In the genomic region with DNA sequence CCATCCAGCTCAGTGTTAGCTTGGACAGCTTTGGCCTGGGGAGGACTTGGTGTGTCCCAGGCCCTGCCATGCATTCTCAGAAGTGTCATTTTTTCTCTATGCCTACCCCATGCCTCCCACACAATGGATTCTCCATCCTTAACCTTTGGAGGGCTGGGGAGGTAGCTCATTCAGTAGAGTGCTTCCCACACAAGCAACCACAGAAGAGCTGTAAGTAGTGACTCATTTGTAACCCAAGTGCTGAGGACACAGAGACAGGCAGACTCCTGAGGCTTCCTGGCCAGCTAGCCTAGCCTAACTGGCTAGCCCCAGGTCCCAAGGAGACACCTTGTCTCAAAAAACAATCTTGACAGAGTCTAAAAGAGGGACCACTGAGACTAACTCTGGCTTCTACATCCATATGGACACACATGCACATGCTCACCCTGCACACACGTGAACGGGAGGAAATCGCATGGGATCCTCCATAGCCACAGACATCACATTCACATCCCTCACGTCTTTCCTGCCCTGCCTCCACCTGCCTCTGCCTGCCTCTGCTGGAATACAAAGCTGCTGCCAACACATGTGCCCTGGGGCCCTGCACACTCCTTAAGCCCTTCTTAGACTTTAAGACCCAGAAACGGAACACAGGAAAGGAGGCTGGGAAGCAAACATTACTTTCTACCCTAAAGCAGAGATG, we compare ENCODE assay signal across 17 mouse cellular contexts. TPM values are rescaled to one million over a fixed set of nuclear protein-coding genes. Genes with fewer than 3 reads are reported as not detected.
A peak's percentile ranks its signal among the peaks of the same experiment; 100 is the strongest.
DNase-seq lines count a peak whose midpoint lies in the region; ATAC-seq and TF ChIP-seq lines count a peak whose summit lies in the region.
"Had no signal": no experiment of that assay in that cellular context is flagged by ENCODE, and none has a peak within 500 bp of the region (broad histone marks: within the 10 kb centered on the region; RNA-seq: fewer than 3 reads in every experiment).

No protein-coding gene starts in this region.

- ATAC-seq in forebrain, embryonic 13.5 days = peak; percentile 43; the same call in 1 of the 2 replicates
- ATAC-seq in forebrain, embryonic 16.5 days = no peak; the same call in 1 of the 2 replicates
- no peak for ATAC-seq in kidney, embryonic 14.5 days (ENCODE audit: low FRiP score, low TSS enrichment)
- ATAC-seq in forebrain, embryonic 14.5 days = peak; percentile 29; the same call in 1 of the 2 replicates

- peaks cover 15% of the 10 kb centered on the region for H3K4me1 ChIP-seq in forebrain, embryonic 13.5 days
- peaks cover 6% of the 10 kb centered on the region; the same call in 1 of the 2 replicates for H3K4me1 ChIP-seq in forebrain, embryonic 16.5 days (replicated peaks; ENCODE audit: control insufficient read depth, insufficient read depth, low read length)
- H3K4me1 ChIP-seq in kidney, embryonic 14.5 days (ENCODE audit: control insufficient read depth, insufficient read depth, low read length) = 0 out of 2 replicates have a peak, but pooled peaks cover 7% of the 10 kb centered on the region
- H3K4me1 ChIP-seq in forebrain, embryonic 14.5 days (ENCODE audit: control insufficient read depth, insufficient read depth, low read length) = peaks cover 5% of the 10 kb centered on the region; the same call in 1 of the 2 replicates
- H3K4me1 ChIP-seq in olfactory bulb, adult 2 months (ENCODE audit: control insufficient read depth, insufficient read depth, low read length) = peaks cover 24% of the 10 kb centered on the region

- no peak overlapping the region for H3K4me3 ChIP-seq in forebrain, embryonic 13.5 days
- no peak overlapping the region for H3K4me3 ChIP-seq in forebrain, embryonic 16.5 days (replicated peaks; ENCODE audit: low read length)
- no peak overlapping the region for H3K4me3 ChIP-seq in kidney, embryonic 14.5 days (ENCODE audit: low read length)
- no peak overlapping the region for H3K4me3 ChIP-seq in forebrain, embryonic 14.5 days (ENCODE audit: low read depth, low read length)
- no peak overlapping the region for H3K4me3 ChIP-seq in olfactory bulb, adult 2 months (ENCODE audit: insufficient read depth, low read depth, low read length)
- H3K4me3 ChIP-seq: midbrain, embryonic 12.5 days had no signal

- WGBS in forebrain, embryonic 13.5 days = 66% methylated on average over 5 of the region's 5 CpGs
- 61% methylated on average over 5 of the region's 5 CpGs for WGBS in forebrain, embryonic 16.5 days
- WGBS in kidney, embryonic 14.5 days = 73% methylated on average over 5 of the region's 5 CpGs
- 58% methylated on average over 5 of the region's 5 CpGs for WGBS in forebrain, embryonic 14.5 days
- 42% methylated on average over 5 of the region's 5 CpGs for whole genome bisulfite sequencing in olfactory bulb, adult 2 months

- H3K9ac ChIP-seq in forebrain, embryonic 13.5 days = no peak overlapping the region
- H3K9ac ChIP-seq in forebrain, embryonic 16.5 days (replicated peaks; ENCODE audit: low read depth, low read length) = no peak overlapping the region
- H3K9ac ChIP-seq in kidney, embryonic 14.5 days (ENCODE audit: low read depth, low read length) = no peak overlapping the region
- H3K9ac ChIP-seq in forebrain, embryonic 14.5 days (ENCODE audit: low read length) = no peak overlapping the region
- H3K9ac ChIP-seq: liver, embryonic 14.5 days; midbrain, embryonic 12.5 days had no signal

- H3K27me3 ChIP-seq in forebrain, embryonic 13.5 days = no peaks in the 10 kb centered on the region
- H3K27me3 ChIP-seq in forebrain, embryonic 16.5 days (replicated peaks; ENCODE audit: control insufficient read depth, insufficient read depth, low read length) = no peaks in the 10 kb centered on the region
- no peaks in the 10 kb centered on the region for H3K27me3 ChIP-seq in kidney, embryonic 14.5 days (ENCODE audit: control insufficient read depth, insufficient read depth, low read length)
- no peaks in the 10 kb centered on the region for H3K27me3 ChIP-seq in forebrain, embryonic 14.5 days (replicated peaks; ENCODE audit: control insufficient read depth, insufficient read depth, low read length)
- H3K27me3 ChIP-seq: midbrain, embryonic 12.5 days had no signal

- no peaks in the 10 kb centered on the region for H3K36me3 ChIP-seq in forebrain, embryonic 13.5 days (ENCODE audit: poor library complexity, severe bottlenecking)
- no peaks in the 10 kb centered on the region for H3K36me3 ChIP-seq in forebrain, embryonic 16.5 days (ENCODE audit: control insufficient read depth, insufficient read depth)
- H3K36me3 ChIP-seq in kidney, embryonic 14.5 days (ENCODE audit: control insufficient read depth, insufficient read depth, low read length) = no peaks in the 10 kb centered on the region
- no peaks in the 10 kb centered on the region for H3K36me3 ChIP-seq in forebrain, embryonic 14.5 days (ENCODE audit: control insufficient read depth, insufficient read depth, low read length)
- H3K36me3 ChIP-seq: midbrain, embryonic 12.5 days had no signal

- peak; percentile 46 to 61 for DNase-seq in kidney, postnatal 25 days
- no peak for DNase-seq in forebrain, embryonic 14.5 days (ENCODE audit: low spot score)
- no peak for DNase-seq in cerebellum, postnatal 36 days
- no peak for DNase-seq in spleen, adult 18-20 months
- DNase-seq: adrenal gland, postnatal 36 days; B cell, adult 2 months; cerebellum, adult 11-12 months; heart, adult 11 months; heart, postnatal 14 days; right cerebral cortex, adult 18-20 months; thymus, postnatal 36 days had no signal

- H3K27ac ChIP-seq in forebrain, embryonic 13.5 days = peak overlapping the region; percentile 7; the same call in 1 of the 2 replicates
- H3K27ac ChIP-seq in forebrain, embryonic 16.5 days (ENCODE audit: low read length) = no peak overlapping the region
- H3K27ac ChIP-seq in kidney, embryonic 14.5 days (ENCODE audit: low read depth, low read length) = no peak overlapping the region
- H3K27ac ChIP-seq in forebrain, embryonic 14.5 days (ENCODE audit: low read depth, low read length) = peak overlapping the region; percentile 33; the same call in 1 of the 2 replicates
- H3K27ac ChIP-seq in olfactory bulb, adult 2 months (ENCODE audit: insufficient read depth, low read depth, low read length) = peak overlapping the region; percentile 26
- H3K27ac ChIP-seq: liver, embryonic 14.5 days; midbrain, embryonic 12.5 days had no signal

- TF ChIP-seq POLR2A in olfactory bulb, adult 2 months (IDR thresholded peaks at IDR 0.05; ENCODE audit: insufficient read depth, low read depth, low read length) = no peak

- no peak overlapping the region for H3K4me2 ChIP-seq in forebrain, embryonic 13.5 days
- H3K4me2 ChIP-seq in forebrain, embryonic 16.5 days (ENCODE audit: low read length) = no peak overlapping the region
- no peak overlapping the region for H3K4me2 ChIP-seq in kidney, embryonic 14.5 days (replicated peaks; ENCODE audit: low read depth, low read length)
- no peak overlapping the region for H3K4me2 ChIP-seq in forebrain, embryonic 14.5 days (ENCODE audit: low read length)
- H3K4me2 ChIP-seq: midbrain, embryonic 12.5 days had no signal

- H3K9me3 ChIP-seq in forebrain, embryonic 13.5 days (replicated peaks) = no peaks in the 10 kb centered on the region
- no peaks in the 10 kb centered on the region for H3K9me3 ChIP-seq in forebrain, embryonic 16.5 days (ENCODE audit: control insufficient read depth, low read length)
- no peaks in the 10 kb centered on the region for H3K9me3 ChIP-seq in kidney, embryonic 14.5 days (ENCODE audit: control insufficient read depth, low read length)
- no peaks in the 10 kb centered on the region for H3K9me3 ChIP-seq in forebrain, embryonic 14.5 days (replicated peaks; ENCODE audit: control insufficient read depth, low read length)
- H3K9me3 ChIP-seq: midbrain, embryonic 12.5 days had no signal

- no peak for TF ChIP-seq CTCF in olfactory bulb, adult 2 months (IDR thresholded peaks at IDR 0.05; ENCODE audit: insufficient read depth, low read depth, low read length)

RNA-seq across cellular contexts. Expression of a gene that starts 8.8 kb away (rescaled TPM):
- 2.5 and 3.1 TPM in 2 replicates for polyA plus RNA-seq in forebrain, embryonic 13.5 days (2015; fragmentation: Nextera tagmentation; extraction: Ambion mirVana)
- 3.3 and 4.4 TPM in 2 replicates for polyA plus RNA-seq in forebrain, embryonic 16.5 days (2015; fragmentation: Nextera tagmentation; extraction: Ambion mirVana)
- polyA plus RNA-seq in kidney, embryonic 14.5 days (2014; fragmentation: Nextera tagmentation; extraction: Ambion mirVana) = 3.2 and 4.2 TPM in 2 replicates
- 2.6 and 3.3 TPM in 2 replicates for polyA plus RNA-seq in forebrain, embryonic 14.5 days (2014; fragmentation: Nextera tagmentation; extraction: Ambion mirVana)
- not detected in 2 replicates for polyA plus RNA-seq in olfactory bulb, adult 2 months (2012; ENCODE audit: insufficient read depth, insufficient read length, low replicate concordance, missing spikeins)

Comparison
In these comparisons a context has a peak if more than half of its experiments do, and no peak if none do; other contexts are left out.
1. ATAC-seq: peak in forebrain, embryonic 13.5 days (single experiment) and forebrain, embryonic 14.5 days (single experiment); none in forebrain, embryonic 16.5 days (single experiment) and kidney, embryonic 14.5 days (single experiment).
2. H3K27ac ChIP-seq: peak in forebrain, embryonic 13.5 days (single experiment), forebrain, embryonic 14.5 days (single experiment) and olfactory bulb, adult 2 months (single experiment); none in forebrain, embryonic 16.5 days (single experiment) and kidney, embryonic 14.5 days (single experiment).
3. DNase-seq: peak in kidney, postnatal 25 days (2 of 2); none in forebrain, embryonic 14.5 days (single experiment), cerebellum, postnatal 36 days (0 of 2) and spleen, adult 18-20 months (0 of 2).